24 mouse cellular contexts compared by ENCODE assay signal in the genomic region with DNA sequence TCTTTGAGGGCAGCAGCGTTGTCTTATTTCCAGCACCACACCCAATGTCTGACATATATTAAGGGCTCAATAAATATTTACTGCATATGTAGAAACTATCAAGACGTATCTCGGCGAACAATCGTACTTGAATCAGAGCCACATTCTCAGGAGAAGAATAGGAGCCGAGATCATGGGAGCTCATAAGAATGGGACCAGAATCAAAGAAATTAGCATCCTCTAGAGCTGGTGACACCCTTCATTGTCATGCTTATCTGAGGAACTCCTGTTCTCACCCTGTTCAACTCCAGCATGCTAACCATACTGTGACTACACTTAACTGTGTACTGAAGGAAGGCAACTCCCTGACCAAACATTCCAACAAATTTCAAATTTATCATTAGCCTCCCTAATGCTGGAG.
DNase-seq lines count a peak whose midpoint lies in the region; TF ChIP-seq lines count a peak whose summit lies in the region.
"Had no signal": no experiment of that assay in that cellular context is flagged by ENCODE, and none has a peak within 500 bp of the region (broad histone marks: within the 10 kb centered on the region; RNA-seq: fewer than 3 reads in every experiment).

No protein-coding gene starts in this region.

- H3K36me3 ChIP-seq in heart, embryonic 10.5 days: no peaks in the 10 kb centered on the region
- no peaks in the 10 kb centered on the region for H3K36me3 ChIP-seq in ES-Bruce4 (ENCODE audit: control insufficient read depth, insufficient read depth, low read length, poor library complexity, severe bottlenecking)
- H3K36me3 ChIP-seq: embryonic facial prominence, embryonic 13.5 days; embryonic facial prominence, embryonic 15.5 days; forebrain, embryonic 10.5 days; forebrain, embryonic 12.5 days; G1E had no signal

- H3K27me3 ChIP-seq in heart, embryonic 10.5 days (ENCODE audit: insufficient read depth, poor library complexity, severe bottlenecking): no peaks in the 10 kb centered on the region
- H3K27me3 ChIP-seq in ES-Bruce4 (ENCODE audit: control insufficient read depth, insufficient read depth, low read length, poor library complexity, severe bottlenecking): no peaks in the 10 kb centered on the region
- H3K27me3 ChIP-seq: embryonic facial prominence, embryonic 13.5 days; embryonic facial prominence, embryonic 15.5 days; forebrain, embryonic 12.5 days; Patski had no signal

- TF ChIP-seq POLR2A in ES-Bruce4 (IDR thresholded peaks at IDR 0.05; ENCODE audit: insufficient read depth, low read length): no peak

- WGBS in heart, embryonic 10.5 days: 86% methylated on average over 6 of the region's 6 CpGs

- no peaks in the 10 kb centered on the region for H3K9me3 ChIP-seq in heart, embryonic 10.5 days
- H3K9me3 ChIP-seq in ES-Bruce4 (replicated peaks; ENCODE audit: control insufficient read depth, insufficient read depth, low read length, poor library complexity, severe bottlenecking): peaks cover 5% of the 10 kb centered on the region
- H3K9me3 ChIP-seq: embryonic facial prominence, embryonic 13.5 days; embryonic facial prominence, embryonic 15.5 days; forebrain, embryonic 10.5 days; forebrain, embryonic 12.5 days; G1E had no signal

- H3K4me3 ChIP-seq in heart, embryonic 10.5 days: no peak overlapping the region
- no peak overlapping the region for H3K4me3 ChIP-seq in ES-Bruce4 (ENCODE audit: low read depth, low read length)
- H3K4me3 ChIP-seq: embryonic facial prominence, embryonic 13.5 days; embryonic facial prominence, embryonic 15.5 days; erythroblast, embryonic 14.5 days; forebrain, embryonic 10.5 days; forebrain, embryonic 12.5 days had no signal

- TF ChIP-seq EP300 in ES-Bruce4 (IDR thresholded peaks at IDR 0.05; ENCODE audit: insufficient read depth, low read depth, low read length): 0 out of 2 replicates have a peak, but pooled peaks have one; percentile 15

- no peaks in the 10 kb centered on the region for H3K4me1 ChIP-seq in heart, embryonic 10.5 days
- peaks cover 3% of the 10 kb centered on the region for H3K4me1 ChIP-seq in ES-Bruce4 (ENCODE audit: control insufficient read depth, insufficient read depth, low read length)
- H3K4me1 ChIP-seq: embryonic facial prominence, embryonic 13.5 days; embryonic facial prominence, embryonic 15.5 days; forebrain, embryonic 10.5 days; forebrain, embryonic 12.5 days had no signal

- no peak overlapping the region for H3K9ac ChIP-seq in ES-Bruce4 (ENCODE audit: low read depth, poor library complexity, severe bottlenecking)
- H3K9ac ChIP-seq: embryonic facial prominence, embryonic 13.5 days; embryonic facial prominence, embryonic 15.5 days; forebrain, embryonic 12.5 days had no signal

- peak; percentile 16 for DNase-seq in heart, embryonic 10.5 days (ENCODE audit: low spot score)
- no peak for DNase-seq in heart, postnatal 14 days
- peak; percentile 94 for DNase-seq in ES-CJ7 (ENCODE audit: low read depth, low spot score)
- DNase-seq in R1 (ENCODE audit: low read depth, low spot score): peak; percentile 89
- DNase-seq in right cerebral cortex, postnatal 4 days: no peak
- no peak for DNase-seq in frontal cortex, adult 2 months (ENCODE audit: extremely low spot score in 1 of 2, low spot score in 1 of 2)
- no peak for DNase-seq in cerebellum, postnatal 14 days
- DNase-seq: adrenal gland, adult 8-10 months; adrenal gland, postnatal 14 days; adrenal gland, postnatal 36 days; cerebellum, adult 11-12 months; cerebellum, adult 2 months; cerebellum, adult 9-10 months; cerebellum, postnatal 10 days; cerebellum, postnatal 36 days; embryo, embryonic 11 days had no signal

- intact Hi-C loops in heart, postnatal 14 days (cut with DNase I): loop anchor here (5.0 kb wide), 1 partner anchor 179 kb away; no protein-coding TSS in a partner anchor

- no peak for TF ChIP-seq CTCF in ES-Bruce4 (IDR thresholded peaks at IDR 0.05; ENCODE audit: low read depth, low read length)

- no peak overlapping the region for H3K27ac ChIP-seq in heart, embryonic 10.5 days
- H3K27ac ChIP-seq in ES-Bruce4 (ENCODE audit: insufficient read depth, low read length): peak overlapping the region; percentile 76
- H3K27ac ChIP-seq: embryonic facial prominence, embryonic 13.5 days; embryonic facial prominence, embryonic 15.5 days; forebrain, embryonic 10.5 days; forebrain, embryonic 12.5 days had no signal

Comparison
In these comparisons a context has a peak if more than half of its experiments do, and no peak if none do; other contexts are left out.
1. DNase-seq: peak in heart, embryonic 10.5 days (single experiment), ES-CJ7 (single experiment) and R1 (single experiment); none in heart, postnatal 14 days (0 of 2), right cerebral cortex, postnatal 4 days (single experiment), frontal cortex, adult 2 months (0 of 2) and cerebellum, postnatal 14 days (0 of 2).